Mouse (Mus musculus): Measurements from ENCODE around the gene Exo5. TPM values are rescaled to one million over a fixed set of nuclear protein-coding genes. Genes with fewer than 3 reads are reported as not detected.

The Exo5 gene
- polyA plus RNA-seq, 1 experiment: 11.7 TPM

DNA sequence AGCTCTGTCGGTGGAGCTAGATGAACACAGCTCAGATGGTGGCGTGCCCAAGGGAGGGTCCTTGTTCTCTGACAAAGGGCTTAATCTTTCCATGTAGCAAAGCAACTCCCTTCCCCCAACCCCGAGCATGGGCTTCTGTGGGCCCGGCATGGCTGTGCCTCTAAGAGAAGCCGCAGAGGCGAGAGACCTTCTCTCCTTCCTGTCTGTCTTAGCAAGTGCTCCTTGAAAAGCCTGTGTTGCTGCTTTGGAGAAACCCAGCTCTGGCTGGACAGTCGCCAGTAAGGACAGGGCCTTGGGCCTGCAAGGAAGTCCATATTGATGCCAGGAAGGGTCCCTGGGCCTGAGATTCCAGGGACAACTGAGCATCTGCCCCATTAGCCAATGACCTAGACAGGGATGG is 29.6 kb downstream of the Exo5 start:
- DNase-seq: no peak
- Histone ChIP-seq H3K4me3 (ENCODE audit: control insufficient read depth, insufficient read depth, low read length) (no peak overlapping the region), H3K27me3 (ENCODE audit: control insufficient read depth, insufficient read depth, low read length) (no peaks in the 10 kb centered on the region), H3K36me3 (ENCODE audit: control insufficient read depth, insufficient read depth, low read length) (no peaks in the 10 kb centered on the region), H3K27ac (ENCODE audit: control insufficient read depth, insufficient read depth, low read length) (no peak overlapping the region), H3K4me1 (replicated peaks; ENCODE audit: control insufficient read depth, insufficient read depth, low read length) (no peaks in the 10 kb centered on the region)
- TF ChIP-seq POLR2A (IDR thresholded peaks at IDR 0.05; ENCODE audit: control insufficient read depth, extremely low read depth, insufficient read depth, low read length, poor library complexity): no peak
- TF ChIP-seq CTCF (IDR thresholded peaks at IDR 0.05; ENCODE audit: borderline replicate concordance, control insufficient read depth, extremely low read depth, insufficient read depth, low read length, poor library complexity): no peak
- WGBS: 87% methylated on average over 7 of the region's 7 CpGs

- Histone ChIP-seq H3K4me3 (ENCODE audit: control insufficient read depth, insufficient read depth, low read length) (no peak overlapping the region), H3K36me3 (ENCODE audit: control insufficient read depth, insufficient read depth, low read length) (no peaks in the 10 kb centered on the region), H3K4me1 (replicated peaks; ENCODE audit: control insufficient read depth, insufficient read depth, low read length) (no peaks in the 10 kb centered on the region), H3K27ac (ENCODE audit: control insufficient read depth, insufficient read depth, low read length) (no peak overlapping the region), H3K27me3 (ENCODE audit: control insufficient read depth, insufficient read depth, low read length) (no peaks in the 10 kb centered on the region)
- TF ChIP-seq CTCF (IDR thresholded peaks at IDR 0.05; ENCODE audit: borderline replicate concordance, control insufficient read depth, extremely low read depth, insufficient read depth, low read length, poor library complexity) (no peak), POLR2A (IDR thresholded peaks at IDR 0.05; ENCODE audit: control insufficient read depth, extremely low read depth, insufficient read depth, low read length, poor library complexity) (no peak)
- DNase-seq: no peak
- 89% methylated on average over 11 of the region's 11 CpGs for WGBS
Observed at GRCm38 (mm10) chr4:120894584-120894983, 30.2 kb downstream of the Exo5 start.

GRCm38 (mm10) chr4:120893656-120894401 is 31.0 kb downstream of the Exo5 start:
- Histone ChIP-seq H3K36me3 (ENCODE audit: control insufficient read depth, insufficient read depth, low read length) (no peaks in the 10 kb centered on the region), H3K27ac (ENCODE audit: control insufficient read depth, insufficient read depth, low read length) (no peak overlapping the region), H3K4me1 (replicated peaks; ENCODE audit: control insufficient read depth, insufficient read depth, low read length) (no peaks in the 10 kb centered on the region), H3K4me3 (ENCODE audit: control insufficient read depth, insufficient read depth, low read length) (no peak overlapping the region), H3K27me3 (ENCODE audit: control insufficient read depth, insufficient read depth, low read length) (no peaks in the 10 kb centered on the region)
- DNase-seq: no peak
- WGBS: 88% methylated on average over 11 of the region's 11 CpGs
- TF ChIP-seq CTCF (IDR thresholded peaks at IDR 0.05; ENCODE audit: borderline replicate concordance, control insufficient read depth, extremely low read depth, insufficient read depth, low read length, poor library complexity): no peak
- no peak for TF ChIP-seq POLR2A (IDR thresholded peaks at IDR 0.05; ENCODE audit: control insufficient read depth, extremely low read depth, insufficient read depth, low read length, poor library complexity)

DNA sequence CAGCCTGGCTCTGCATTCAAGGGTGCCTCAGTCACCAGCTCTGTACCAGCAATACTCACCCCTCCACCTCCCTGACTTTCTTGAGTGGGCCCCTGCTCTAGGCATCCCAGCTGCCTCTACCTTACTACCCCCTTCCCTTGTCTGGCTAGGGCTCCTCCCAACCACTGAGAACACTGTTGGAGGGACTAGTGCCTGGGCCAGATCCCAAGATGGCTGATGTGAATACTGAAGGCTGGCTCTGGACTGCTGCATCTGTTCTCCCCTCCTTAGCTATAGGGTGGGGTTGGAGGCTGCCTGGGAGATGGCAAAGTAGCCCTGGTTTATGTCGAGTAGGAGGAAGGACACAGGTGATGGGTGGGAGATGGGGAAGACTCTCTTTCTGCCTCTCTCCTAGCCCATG is 32.3 kb downstream of the Exo5 start:
- WGBS: 60% methylated on average over 1 of the region's 1 CpGs

GRCm38 (mm10) chr4:120891960-120892359 is 32.9 kb downstream of the Exo5 start:
- Histone ChIP-seq H3K4me3 (ENCODE audit: control insufficient read depth, insufficient read depth, low read length) (no peak overlapping the region), H3K27me3 (ENCODE audit: control insufficient read depth, insufficient read depth, low read length) (no peaks in the 10 kb centered on the region), H3K27ac (ENCODE audit: control insufficient read depth, insufficient read depth, low read length) (no peak overlapping the region), H3K36me3 (ENCODE audit: control insufficient read depth, insufficient read depth, low read length) (no peaks in the 10 kb centered on the region), H3K4me1 (replicated peaks; ENCODE audit: control insufficient read depth, insufficient read depth, low read length) (no peaks in the 10 kb centered on the region)
- TF ChIP-seq CTCF (IDR thresholded peaks at IDR 0.05; ENCODE audit: borderline replicate concordance, control insufficient read depth, extremely low read depth, insufficient read depth, low read length, poor library complexity): no peak
- no peak for TF ChIP-seq POLR2A (IDR thresholded peaks at IDR 0.05; ENCODE audit: control insufficient read depth, extremely low read depth, insufficient read depth, low read length, poor library complexity)
- no peak for DNase-seq

More for the DNA sequence above, 32.3 kb downstream of the Exo5 start:
- H3K4me1 ChIP-seq (replicated peaks; ENCODE audit: control insufficient read depth, insufficient read depth, low read length): no peaks in the 10 kb centered on the region
- H3K27me3 ChIP-seq (ENCODE audit: control insufficient read depth, insufficient read depth, low read length): no peaks in the 10 kb centered on the region
- no peak overlapping the region for H3K27ac ChIP-seq (ENCODE audit: control insufficient read depth, insufficient read depth, low read length)
- no peak overlapping the region for H3K4me3 ChIP-seq (ENCODE audit: control insufficient read depth, insufficient read depth, low read length)
- H3K36me3 ChIP-seq (ENCODE audit: control insufficient read depth, insufficient read depth, low read length): no peaks in the 10 kb centered on the region
- no peak for DNase-seq
- no peak for TF ChIP-seq POLR2A (IDR thresholded peaks at IDR 0.05; ENCODE audit: control insufficient read depth, extremely low read depth, insufficient read depth, low read length, poor library complexity)
- no peak for TF ChIP-seq CTCF (IDR thresholded peaks at IDR 0.05; ENCODE audit: borderline replicate concordance, control insufficient read depth, extremely low read depth, insufficient read depth, low read length, poor library complexity)

DNA sequence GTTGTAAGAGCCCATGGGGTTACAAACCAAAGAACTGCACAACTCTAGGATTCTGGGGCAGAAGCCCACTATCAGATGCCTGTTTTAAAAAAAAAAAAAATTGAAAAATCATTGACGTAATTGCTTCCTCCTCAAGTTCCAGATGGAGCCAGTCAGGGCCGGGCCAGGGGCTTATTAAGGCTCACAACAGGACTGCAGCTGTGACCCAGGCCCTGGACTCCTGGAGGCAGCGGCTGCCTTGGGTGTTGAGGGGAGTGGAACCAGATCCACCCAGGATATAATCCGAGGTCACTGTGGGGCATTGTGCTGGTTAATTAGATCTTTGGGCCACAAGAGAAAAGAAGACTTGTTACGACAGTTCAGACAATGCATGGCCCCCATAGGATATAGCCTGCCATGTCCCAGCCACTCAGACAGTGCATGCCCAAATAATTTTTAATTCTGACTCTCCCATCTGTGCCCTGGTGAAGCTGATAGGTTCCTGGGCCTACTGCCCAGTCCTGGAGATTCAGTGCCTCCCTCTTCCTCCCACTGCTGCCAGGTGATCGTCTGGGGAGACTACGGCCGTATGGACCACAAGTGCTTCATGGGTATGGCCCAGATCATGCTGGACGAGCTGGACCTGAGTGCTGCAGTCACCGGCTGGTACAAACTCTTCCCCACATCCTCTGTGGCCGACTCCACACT is 33.9 kb downstream of the Exo5 start:
- Histone ChIP-seq H3K27ac (ENCODE audit: control insufficient read depth, insufficient read depth, low read length) (no peak overlapping the region), H3K4me3 (ENCODE audit: control insufficient read depth, insufficient read depth, low read length) (no peak overlapping the region), H3K4me1 (replicated peaks; ENCODE audit: control insufficient read depth, insufficient read depth, low read length) (no peaks in the 10 kb centered on the region), H3K27me3 (ENCODE audit: control insufficient read depth, insufficient read depth, low read length) (no peaks in the 10 kb centered on the region), H3K36me3 (ENCODE audit: control insufficient read depth, insufficient read depth, low read length) (no peaks in the 10 kb centered on the region)
- DNase-seq: no peak
- TF ChIP-seq CTCF (IDR thresholded peaks at IDR 0.05; ENCODE audit: borderline replicate concordance, control insufficient read depth, extremely low read depth, insufficient read depth, low read length, poor library complexity): no peak
- TF ChIP-seq POLR2A (IDR thresholded peaks at IDR 0.05; ENCODE audit: control insufficient read depth, extremely low read depth, insufficient read depth, low read length, poor library complexity): no peak
- 94% methylated on average over 11 of the region's 11 CpGs for WGBS

Measured in thymus, adult 2 months (tissue).